Mouse (Mus musculus) G1E (cell line): ENCODE data around the gene Gmps. TPM values are rescaled to one million over a fixed set of nuclear protein-coding genes. Genes with fewer than 3 reads are reported as not detected.

ENCODE experiments used
- ATAC-seq: 2 replicates; pipeline ENCODE4 v1.8.0; 2016; ENCODE audit warnings: mild to moderate bottlenecking; ENCODE audit not compliant: insufficient number of reproducible peaks, poor library complexity, low FRiP score, severe bottlenecking; ENCODE audit errors: extremely low read depth
- DNase-seq: peaks from one replicate; pipeline ENCODE4 v3.0.0; 2012; ENCODE audit warnings: low spot score
- H3K27me3 ChIP-seq: 2 replicates; pipeline ENCODE4 v1.6.1; 2012; ENCODE audit warnings: mild to moderate bottlenecking, low read length, inconsistent platforms; ENCODE audit not compliant: insufficient read depth
- H3K36me3 ChIP-seq: replicated peaks from 2 replicates; pipeline ENCODE3; 2012; ENCODE audit warnings: mild to moderate bottlenecking, inconsistent platforms
- H3K4me1 ChIP-seq: 2 replicates; pipeline ENCODE4 v1.6.1; 2012; ENCODE audit warnings: low read depth, low read length, inconsistent platforms, mixed read lengths; ENCODE audit not compliant: insufficient read depth
- H3K4me3 ChIP-seq: 2 replicates; pipeline ENCODE4 v1.5.1; 2012; ENCODE audit warnings: low read depth, mild to moderate bottlenecking, inconsistent platforms, low read length, moderate library complexity, mixed read lengths
- H3K9me3 ChIP-seq: replicated peaks from 2 replicates; pipeline ENCODE4 v1.6.1; 2012; ENCODE audit warnings: inconsistent platforms
- CTCF ChIP-seq: IDR thresholded peaks from 2 replicates; pipeline ENCODE4 v1.5.1; 2012; ENCODE audit warnings: low read depth, low read length, inconsistent platforms, mixed read lengths
- GATA1 ChIP-seq: IDR thresholded peaks from 2 replicates; pipeline ENCODE4 v1.6.1; 2012; ENCODE audit warnings: borderline replicate concordance, low read length, inconsistent platforms, mixed read lengths
- GATA2 ChIP-seq: IDR thresholded peaks from 2 replicates; pipeline ENCODE4 v1.6.1; 2012; ENCODE audit warnings: low read depth, low read length, inconsistent platforms, borderline replicate concordance
- POLR2AphosphoS5 ChIP-seq: IDR thresholded peaks from 2 replicates; pipeline ENCODE4 v1.6.1; 2012; ENCODE audit warnings: low read depth, low read length, inconsistent platforms; ENCODE audit not compliant: insufficient replicate concordance
- TAL1 ChIP-seq: conservative IDR thresholded peaks from 2 replicates; pipeline ENCODE4 v1.6.1; 2012; ENCODE audit warnings: low read depth, low read length, inconsistent platforms, mixed read lengths
- polyA plus RNA-seq: library from polyadenylated mRNA; stranded (reverse); fragments of >175 nt; gene quantifications from 2 replicates; pipeline ENCODE4 v1.2.3, GENCODE M21; 2012
- total RNA-seq, 2 experiments: library from RNA; stranded (forward) in 1 of 2; stranded (reverse) in 1 of 2; fragments of 200-1000 nt in 1 of 2; fragments of >200 nt in 1 of 2; fragmentation: Nextera tagmentation in 1 of 2; gene quantifications; 2 replicates each; pipeline ENCODE4 v1.2.3; 2014 to 2017

The Gmps gene
- total and polyA plus RNA-seq, 3 experiments = 4.4 to 67.0 (median 66.6) TPM

DNA sequence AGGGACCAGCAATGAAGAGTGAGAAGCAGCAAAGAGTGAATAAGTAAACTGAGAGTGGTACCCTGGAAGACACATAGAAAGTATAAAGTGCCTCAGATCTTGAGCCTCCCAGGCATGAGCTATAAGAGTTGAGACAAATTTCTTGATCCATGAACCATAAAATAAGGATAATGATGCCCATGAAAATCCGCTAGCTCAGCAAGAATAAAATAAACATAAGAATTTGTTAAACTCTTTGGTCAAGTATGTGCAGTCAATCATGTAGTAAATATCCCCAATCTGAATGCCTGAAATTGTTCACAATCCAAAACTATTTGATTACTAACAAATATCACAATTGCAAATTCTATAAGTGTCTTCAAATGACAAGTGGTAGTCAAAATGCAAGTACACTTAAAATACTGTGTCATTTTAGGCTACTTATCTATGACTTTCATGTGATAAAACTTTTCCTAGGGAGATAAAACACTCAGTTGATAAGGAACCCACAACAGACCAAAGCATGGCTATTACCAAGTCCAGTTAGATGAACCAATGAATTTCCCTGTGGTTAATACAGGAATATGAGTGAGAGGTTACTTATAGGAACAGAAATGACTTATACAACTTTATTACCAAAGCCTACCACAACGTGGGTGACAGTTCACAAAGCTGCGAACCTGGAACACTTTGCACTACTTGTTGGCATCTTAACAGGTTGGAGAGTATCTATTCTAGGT is 13.0 kb downstream of the Gmps start:
- Histone ChIP-seq H3K36me3 (peaks cover 75% of the 10 kb centered on the region), H3K4me1 (peaks cover 8% of the 10 kb centered on the region), H3K9me3 (no peaks in the 10 kb centered on the region), H3K27me3 (no peaks in the 10 kb centered on the region), H3K4me3 (no peak overlapping the region)
- TF ChIP-seq GATA2 (no peak), POLR2AphosphoS5 (no peak), GATA1 (no peak), TAL1 (no peak), CTCF (no peak)
- ATAC-seq (peak; percentile 40; the same call in 1 of the 2 replicates), DNase-seq (no peak)

DNA sequence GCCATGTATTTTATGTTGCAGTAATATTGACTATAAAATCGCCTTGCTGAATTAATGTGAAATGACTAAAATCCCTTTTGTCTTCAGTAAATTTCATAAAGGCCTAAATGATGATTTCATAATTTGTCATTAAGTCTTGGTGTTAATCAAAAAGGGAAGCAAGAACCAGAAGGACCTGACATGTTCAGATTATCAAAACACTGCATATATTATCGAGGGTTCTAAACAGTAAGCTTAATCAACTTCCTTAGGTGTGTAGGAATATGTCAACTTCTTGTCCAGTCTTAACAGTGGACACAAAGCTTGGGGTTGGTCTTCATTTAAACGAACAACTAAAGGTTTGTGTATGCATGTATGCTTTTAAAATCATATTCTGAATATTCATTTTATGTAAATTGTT is 45.5 kb downstream of the Gmps start:
- Histone ChIP-seq H3K4me3 (no peak overlapping the region), H3K27me3 (no peaks in the 10 kb centered on the region), H3K4me1 (no peaks in the 10 kb centered on the region), H3K9me3 (no peaks in the 10 kb centered on the region), H3K36me3 (peaks cover 34% of the 10 kb centered on the region)
- TF ChIP-seq POLR2AphosphoS5 = no peak
- TF ChIP-seq GATA2 = no peak
- no peak for TF ChIP-seq TAL1
- TF ChIP-seq CTCF = no peak
- TF ChIP-seq GATA1 = no peak
- DNase-seq (no peak), ATAC-seq (no peak)

DNA sequence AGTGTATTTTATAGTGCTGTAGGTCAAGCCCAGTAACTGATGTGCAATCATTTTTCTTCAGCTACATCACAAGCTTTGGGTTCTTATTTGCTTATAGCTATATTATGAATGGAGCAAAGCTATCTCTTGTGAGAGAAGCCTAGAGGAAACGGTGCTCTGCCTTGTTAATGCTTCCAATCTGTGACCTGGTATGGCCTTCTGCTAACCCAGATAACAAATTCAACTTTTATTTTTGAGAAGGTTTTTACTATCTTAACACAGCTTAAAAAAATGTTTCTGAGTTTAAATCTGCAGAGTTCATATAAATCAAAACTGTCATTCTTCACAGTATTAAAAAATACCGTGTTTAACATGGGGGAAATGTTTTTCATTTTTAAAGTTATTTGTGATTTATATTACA is 46.0 kb downstream of the Gmps start:
- ATAC-seq (no peak), DNase-seq (no peak)
- Histone ChIP-seq H3K27me3 (no peaks in the 10 kb centered on the region), H3K36me3 (peaks cover 34% of the 10 kb centered on the region), H3K4me3 (no peak overlapping the region), H3K4me1 (no peaks in the 10 kb centered on the region), H3K9me3 (no peaks in the 10 kb centered on the region)
- TF ChIP-seq GATA2 (no peak), CTCF (no peak), POLR2AphosphoS5 (no peak), TAL1 (no peak), GATA1 (no peak)

DNA sequence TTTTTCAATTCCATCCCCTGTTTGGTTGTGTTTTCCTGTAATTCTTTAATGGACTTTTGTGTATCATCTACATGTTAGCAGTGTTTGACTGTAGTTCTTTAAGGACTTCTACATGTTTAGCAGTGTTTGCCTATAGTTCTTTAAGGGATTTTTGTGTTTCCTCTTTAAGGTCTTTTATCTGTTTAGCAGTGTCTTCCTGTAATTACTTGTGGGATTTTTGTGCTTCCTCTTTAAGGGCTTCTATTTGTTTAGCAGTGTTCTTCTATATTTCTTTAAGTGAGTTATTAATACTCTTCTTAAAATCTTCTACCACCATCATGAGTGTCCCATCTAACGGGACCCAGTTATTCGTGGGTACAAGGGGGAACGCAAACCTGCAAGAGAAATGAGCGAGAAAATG is 53.9 kb downstream of the Gmps start:
- no peaks in the 10 kb centered on the region for H3K4me1 ChIP-seq
- H3K36me3 ChIP-seq = peaks cover 2% of the 10 kb centered on the region
- H3K9me3 ChIP-seq = no peaks in the 10 kb centered on the region
- no peaks in the 10 kb centered on the region for H3K27me3 ChIP-seq
- DNase-seq (no peak), ATAC-seq (no peak)
- no peak overlapping the region for H3K4me3 ChIP-seq
- no peak for TF ChIP-seq TAL1
- TF ChIP-seq POLR2AphosphoS5 = no peak
- no peak for TF ChIP-seq GATA2
- no peak for TF ChIP-seq CTCF
- TF ChIP-seq GATA1 = no peak

DNA sequence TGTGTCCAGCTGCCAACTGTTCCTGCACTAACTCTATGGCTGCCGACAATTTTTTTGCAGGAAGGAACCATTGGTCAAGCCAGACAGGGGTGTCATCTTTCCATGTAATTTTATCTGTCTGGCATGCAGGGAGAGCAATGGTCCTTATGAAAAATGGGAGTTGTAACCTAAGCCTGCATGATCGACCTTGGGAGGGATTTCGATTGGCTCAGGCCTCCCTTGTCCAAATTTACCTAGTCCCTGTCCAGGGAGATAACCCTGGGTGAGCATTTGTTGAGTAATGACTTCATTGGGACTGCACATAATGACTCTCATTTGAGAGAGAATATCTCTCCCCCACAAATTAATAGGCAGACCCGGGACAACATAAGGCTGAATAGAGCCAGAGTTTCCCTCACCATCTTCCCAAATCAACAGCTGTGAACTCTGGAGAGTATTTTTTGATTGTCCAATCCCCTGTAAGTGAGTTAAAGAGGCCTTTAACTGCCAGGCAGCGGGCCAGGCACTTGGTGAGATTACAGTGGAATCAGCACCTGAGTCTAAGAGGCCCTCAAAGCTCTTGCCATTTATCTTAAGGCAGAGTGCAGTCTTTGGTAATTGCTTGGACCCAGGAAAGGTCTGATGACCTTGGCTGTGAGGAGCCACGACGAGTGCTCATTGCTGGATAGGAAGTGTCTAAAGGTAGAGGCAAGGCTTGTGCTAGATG is 62.4 kb downstream of the Gmps start:
- ATAC-seq = no peak
- peaks cover 7% of the 10 kb centered on the region for H3K36me3 ChIP-seq
- no peak for DNase-seq
- H3K4me1 ChIP-seq = no peaks in the 10 kb centered on the region
- H3K27me3 ChIP-seq = no peaks in the 10 kb centered on the region
- no peak for TF ChIP-seq GATA2
- no peak for TF ChIP-seq TAL1
- H3K4me3 ChIP-seq = no peak overlapping the region
- no peaks in the 10 kb centered on the region for H3K9me3 ChIP-seq

DNA sequence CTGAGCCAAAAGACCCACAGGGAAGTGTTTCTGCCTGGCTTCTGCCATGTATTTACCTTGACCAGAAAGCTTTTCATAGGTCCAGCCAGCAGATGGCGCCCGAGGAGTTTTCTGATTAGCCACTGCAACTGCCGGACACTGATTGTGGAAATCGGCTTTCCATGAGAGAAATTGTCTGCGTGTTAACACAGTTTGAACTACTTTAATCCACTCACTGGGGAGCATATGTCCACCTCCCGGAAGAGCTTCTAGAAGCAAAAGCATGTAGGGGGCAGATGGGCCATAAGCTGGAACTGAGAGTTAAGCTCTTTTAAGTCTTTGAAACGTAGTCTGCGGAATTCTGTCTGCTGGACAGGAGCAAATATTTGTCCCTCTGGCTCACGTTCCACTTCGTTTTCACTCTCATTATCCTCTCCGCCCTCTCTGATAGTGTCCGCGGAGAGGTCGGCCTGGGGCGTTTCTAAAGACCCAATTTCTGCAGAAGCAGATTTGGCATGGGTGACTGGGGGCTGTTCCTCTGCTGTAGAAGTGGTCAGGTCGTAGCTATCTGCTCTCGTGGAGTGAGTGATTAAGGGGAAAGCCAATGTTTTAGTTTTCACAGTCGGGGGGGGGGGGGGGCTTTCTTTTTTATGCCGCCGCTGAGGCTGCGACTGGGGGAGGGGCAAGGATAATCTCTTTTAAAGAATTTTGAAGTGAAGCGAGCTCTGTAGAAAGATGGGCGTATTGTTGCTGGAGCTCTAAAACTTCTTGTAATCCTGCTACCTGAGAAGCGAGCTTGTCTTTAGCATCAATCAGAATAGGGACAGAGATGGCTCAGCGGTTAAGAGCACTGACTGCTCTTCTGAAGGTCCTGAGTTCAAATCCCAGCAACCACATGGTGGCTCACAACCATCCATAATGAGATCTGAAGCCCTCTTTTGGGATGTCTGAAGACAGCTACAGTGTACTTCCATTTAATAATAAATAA is 64.2 kb downstream of the Gmps start:
- Histone ChIP-seq H3K4me3 (no peak overlapping the region), H3K9me3 (no peaks in the 10 kb centered on the region), H3K4me1 (no peaks in the 10 kb centered on the region), H3K36me3 (peaks cover 7% of the 10 kb centered on the region), H3K27me3 (no peaks in the 10 kb centered on the region)
- ATAC-seq (peak; percentile 34; the same call in 1 of the 2 replicates), DNase-seq (peak; percentile 12)
- peak; percentile 55 for TF ChIP-seq CTCF
- no peak for TF ChIP-seq TAL1

Other genes with a start within 250 kb of the Gmps start
- not detected in 2 replicates for gene Plch1, start 76.6 kb upstream of the Gmps start, total RNA-seq (2014; fragmentation: Nextera tagmentation)
- 0.35 and 0.38 TPM in 2 replicates for gene Plch1, start 76.6 kb upstream of the Gmps start, total RNA-seq (2017)
- gene Plch1, start 76.6 kb upstream of the Gmps start, polyA plus RNA-seq = not detected in 2 replicates
- 8.0 and 9.2 TPM in 2 replicates for gene E130311K13Rik, start 46.6 kb upstream of the Gmps start, total RNA-seq (2014; fragmentation: Nextera tagmentation)
- 17.5 and 20.4 TPM in 2 replicates for gene E130311K13Rik, start 46.6 kb upstream of the Gmps start, total RNA-seq (2017)
- 4.6 TPM in 2 replicates for gene E130311K13Rik, start 46.6 kb upstream of the Gmps start, polyA plus RNA-seq
- gene Slc33a1, start 11.3 kb upstream of the Gmps start, total RNA-seq (2014; fragmentation: Nextera tagmentation) = 24.5 and 27.5 TPM in 2 replicates
- gene Slc33a1, start 11.3 kb upstream of the Gmps start, total RNA-seq (2017) = 24.1 and 26.5 TPM in 2 replicates
- gene Slc33a1, start 11.3 kb upstream of the Gmps start, polyA plus RNA-seq = 15.3 and 16.4 TPM in 2 replicates
- 0.30 TPM in 1 of 2 replicates, not detected in the other for gene Vmn2r1, start 105.4 kb downstream of the Gmps start, total RNA-seq (2014; fragmentation: Nextera tagmentation)
- 0.12 and 0.16 TPM in 2 replicates for gene Vmn2r1, start 105.4 kb downstream of the Gmps start, total RNA-seq (2017)
- gene Vmn2r1, start 105.4 kb downstream of the Gmps start, polyA plus RNA-seq = not detected in 2 replicates
- not detected in 2 replicates for gene Vmn2r2, start 165.8 kb downstream of the Gmps start, total RNA-seq (2014; fragmentation: Nextera tagmentation)
- under 0.01 and 0.06 TPM in 2 replicates for gene Vmn2r2, start 165.8 kb downstream of the Gmps start, total RNA-seq (2017)
- not detected in 2 replicates for gene Vmn2r2, start 165.8 kb downstream of the Gmps start, polyA plus RNA-seq